Mouse (Mus musculus) testis, adult 2 months (tissue): ENCODE data around the gene Creg2. TPM values are rescaled to one million over a fixed set of nuclear protein-coding genes. Genes with fewer than 3 reads are reported as not detected.

Experiments
- H3K27ac ChIP-seq: fragments of 200-500 bp; 2 replicates; pipeline ENCODE4 v1.5.1; 2012; ENCODE audit warnings: low read depth, low read length; ENCODE audit not compliant: control insufficient read depth, insufficient read depth
- H3K27me3 ChIP-seq: fragments of 200-500 bp; 2 replicates; pipeline ENCODE4 v1.6.1; 2012; ENCODE audit warnings: mild to moderate bottlenecking, low read length, moderate library complexity; ENCODE audit not compliant: control insufficient read depth, insufficient read depth
- H3K36me3 ChIP-seq: fragments of 200-500 bp; 2 replicates; pipeline ENCODE4 v1.6.1; 2012; ENCODE audit warnings: mild to moderate bottlenecking, low read length; ENCODE audit not compliant: control insufficient read depth, insufficient read depth
- H3K4me1 ChIP-seq: fragments of 200-500 bp; 2 replicates; pipeline ENCODE4 v1.6.1; 2012; ENCODE audit warnings: low read length; ENCODE audit not compliant: control insufficient read depth, insufficient read depth
- H3K4me3 ChIP-seq: fragments of 200-500 bp; 2 replicates; pipeline ENCODE4 v1.5.1; 2012; ENCODE audit warnings: low read depth, mild to moderate bottlenecking, low read length, moderate library complexity, mixed read lengths; ENCODE audit not compliant: control insufficient read depth
- CTCF ChIP-seq: fragments of 200-500 bp; IDR thresholded peaks from 2 replicates; pipeline ENCODE4 v1.5.1; 2012; ENCODE audit warnings: low read depth, mild to moderate bottlenecking, inconsistent platforms, low read length, moderate library complexity; ENCODE audit not compliant: control insufficient read depth, insufficient read depth, insufficient replicate concordance
- POLR2A ChIP-seq: fragments of 200-500 bp; IDR thresholded peaks from 2 replicates; pipeline ENCODE4 v1.6.1; 2012; ENCODE audit warnings: low read depth, mild to moderate bottlenecking, inconsistent platforms, low read length, moderate library complexity; ENCODE audit not compliant: control insufficient read depth
- polyA plus RNA-seq: library from polyadenylated mRNA; depleted of rRNA; stranded (reverse); fragments of >200 nt; gene quantifications from 2 replicates; pipeline ENCODE4 v1.2.3, GENCODE M21; 2012

Creg2 gene
- polyA plus RNA-seq, 1 experiment: 0.23 TPM

DNA sequence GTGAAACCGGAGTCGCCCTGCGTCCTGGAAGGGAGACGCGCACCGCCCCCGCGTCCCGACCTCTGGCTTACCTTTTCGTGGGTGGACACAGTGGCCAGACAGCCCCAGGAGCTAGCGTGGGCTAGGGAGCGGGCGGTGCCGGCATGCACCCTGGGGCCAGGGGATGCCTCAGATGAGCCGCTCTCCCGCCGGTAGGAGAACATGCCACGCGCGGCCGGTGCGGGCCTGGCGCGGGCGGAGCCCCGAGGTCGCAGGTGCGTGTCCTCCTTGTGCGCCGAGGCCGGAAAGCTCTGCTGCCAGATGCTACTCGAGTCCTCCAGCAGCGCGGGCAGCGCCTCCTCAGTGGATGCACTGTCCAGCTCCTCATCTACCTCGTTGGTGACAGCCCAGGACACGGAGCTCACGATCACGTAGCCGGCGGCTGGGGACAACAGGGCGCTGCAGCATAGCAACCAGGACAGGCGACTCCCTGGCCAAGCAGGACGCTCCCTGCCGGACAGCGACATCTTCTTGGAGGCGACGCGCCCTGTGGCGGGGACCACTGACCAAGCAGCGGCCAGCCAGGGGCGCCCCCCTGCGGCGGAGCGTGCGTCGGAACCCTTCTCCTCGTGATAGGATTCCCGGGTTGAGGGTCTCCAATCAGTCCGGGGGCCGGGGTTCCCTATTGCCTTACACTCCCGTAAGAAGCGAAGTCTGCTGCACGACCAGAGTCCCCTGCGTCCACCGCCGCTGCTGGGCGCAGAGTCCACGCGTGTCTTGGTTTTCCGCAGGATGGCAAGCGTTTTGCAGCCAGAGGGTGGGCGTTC, 636 bp downstream of the Creg2 start:
- no peaks in the 10 kb centered on the region for H3K27me3 ChIP-seq
- no peaks in the 10 kb centered on the region for H3K36me3 ChIP-seq
- no peak overlapping the region for H3K27ac ChIP-seq
- H3K4me3 ChIP-seq: peak overlapping the region; percentile 52
- peak; percentile 23; the same call in 1 of the 2 replicates for TF ChIP-seq CTCF
- TF ChIP-seq POLR2A: no peak
- H3K4me1 ChIP-seq: peaks cover 4% of the 10 kb centered on the region

DNA sequence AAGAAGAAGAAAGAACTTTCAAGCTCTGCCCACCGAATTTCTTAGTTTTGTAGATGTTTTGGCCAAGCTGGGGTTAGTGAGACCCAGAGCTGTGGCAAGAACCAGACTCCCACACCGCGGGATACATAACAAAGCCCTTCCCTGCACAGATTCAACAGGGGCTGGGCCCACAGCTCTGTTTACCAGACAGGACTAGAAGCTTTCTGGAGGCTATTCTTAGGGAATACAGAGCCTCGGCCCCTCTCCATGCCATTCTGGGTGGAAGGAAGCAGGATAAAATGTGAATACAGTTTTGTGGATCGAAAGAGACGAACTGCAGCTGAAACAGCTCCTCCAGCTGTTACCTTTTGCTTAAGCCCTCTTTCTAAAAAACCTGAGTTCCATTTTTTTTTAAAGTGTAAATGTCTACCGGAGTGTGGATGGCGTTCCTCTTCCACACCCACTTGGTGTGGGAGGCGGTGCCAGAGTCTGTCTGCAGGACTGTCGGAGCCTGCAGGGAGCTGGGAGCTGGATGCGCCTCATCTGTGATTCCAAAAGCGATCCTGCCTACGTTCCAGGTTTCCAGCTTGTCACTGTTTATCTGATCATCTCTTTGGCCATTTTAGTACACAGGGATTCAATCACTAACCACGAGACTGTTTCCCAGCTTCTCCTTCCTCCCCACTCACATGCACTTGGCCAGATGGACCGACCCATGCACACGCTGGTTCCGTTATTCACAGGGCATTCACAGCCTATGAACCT, 1.4 kb downstream of the Creg2 start:
- no peaks in the 10 kb centered on the region for H3K36me3 ChIP-seq
- no peaks in the 10 kb centered on the region for H3K27me3 ChIP-seq
- TF ChIP-seq POLR2A (no peak), CTCF (no peak)
- H3K27ac ChIP-seq: no peak overlapping the region
- peak overlapping the region; percentile 52 for H3K4me3 ChIP-seq
- H3K4me1 ChIP-seq: peaks cover 4% of the 10 kb centered on the region

DNA sequence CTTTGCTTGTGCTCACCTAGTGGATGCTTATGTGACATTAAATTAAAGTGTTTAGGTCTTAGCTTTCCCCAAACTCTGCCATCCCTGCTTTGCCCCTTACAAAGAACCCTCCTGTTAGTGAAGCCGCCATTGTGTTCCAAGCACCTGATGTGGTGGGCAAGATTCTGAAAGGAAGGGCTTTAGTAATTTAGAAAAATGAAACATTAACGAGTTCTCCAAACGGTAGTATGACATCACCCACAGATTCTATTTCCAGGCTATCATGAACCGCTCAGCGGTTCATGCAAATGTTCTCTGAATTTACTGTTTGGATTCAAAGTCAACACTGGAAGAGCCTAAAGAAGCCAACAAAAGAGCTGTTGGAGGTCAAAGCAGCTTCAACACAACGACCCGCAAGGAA, 2.7 kb downstream of the Creg2 start:
- no peaks in the 10 kb centered on the region for H3K36me3 ChIP-seq
- H3K27me3 ChIP-seq: no peaks in the 10 kb centered on the region
- no peak overlapping the region for H3K4me3 ChIP-seq
- TF ChIP-seq CTCF: no peak
- TF ChIP-seq POLR2A: no peak
- peaks cover 4% of the 10 kb centered on the region for H3K4me1 ChIP-seq
- H3K27ac ChIP-seq: no peak overlapping the region

DNA sequence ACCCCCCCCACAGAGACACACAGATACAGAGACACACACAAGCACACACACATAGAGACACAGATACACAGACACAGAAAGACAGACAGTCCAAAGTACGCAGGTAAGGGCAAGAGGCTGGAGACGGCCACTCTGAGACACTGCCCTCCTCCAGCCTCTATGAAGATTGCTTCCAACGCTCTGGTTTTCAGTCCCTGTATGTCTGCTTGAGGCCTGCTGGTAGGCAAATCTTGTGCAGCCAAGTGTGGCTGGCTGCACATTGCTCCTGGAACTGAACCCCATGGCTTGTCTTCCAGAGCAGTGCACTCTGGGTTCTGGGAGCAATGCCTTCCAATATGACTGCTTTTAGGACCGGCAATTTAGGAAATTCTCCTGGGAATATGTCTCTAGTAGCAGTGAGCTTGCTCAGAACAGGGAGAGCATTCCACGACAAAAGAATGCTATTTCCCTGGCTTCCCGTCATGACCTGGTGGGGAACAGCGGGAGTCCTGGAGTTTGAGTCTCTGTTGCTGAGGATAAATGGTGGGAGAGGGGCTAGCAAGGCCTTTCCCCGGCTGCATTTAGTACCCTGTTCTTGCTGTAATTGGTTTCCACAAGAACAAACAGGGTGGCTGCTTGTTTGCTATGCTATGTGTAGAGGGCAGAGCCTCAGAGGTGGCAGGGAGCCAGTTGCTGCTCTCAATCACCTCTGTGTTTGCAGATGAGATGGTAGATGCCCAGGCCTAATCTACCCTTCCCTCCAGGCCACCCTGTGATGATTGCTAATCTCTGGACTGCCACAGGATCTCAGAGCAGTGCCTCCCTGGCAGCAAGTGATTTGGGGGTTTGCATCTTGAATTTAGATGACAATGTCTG, 5.1 kb downstream of the Creg2 start:
- no peaks in the 10 kb centered on the region for H3K36me3 ChIP-seq
- peaks cover 4% of the 10 kb centered on the region for H3K4me1 ChIP-seq
- H3K27ac ChIP-seq: no peak overlapping the region
- H3K27me3 ChIP-seq: no peaks in the 10 kb centered on the region
- TF ChIP-seq CTCF (no peak), POLR2A (no peak)
- no peak overlapping the region for H3K4me3 ChIP-seq

DNA sequence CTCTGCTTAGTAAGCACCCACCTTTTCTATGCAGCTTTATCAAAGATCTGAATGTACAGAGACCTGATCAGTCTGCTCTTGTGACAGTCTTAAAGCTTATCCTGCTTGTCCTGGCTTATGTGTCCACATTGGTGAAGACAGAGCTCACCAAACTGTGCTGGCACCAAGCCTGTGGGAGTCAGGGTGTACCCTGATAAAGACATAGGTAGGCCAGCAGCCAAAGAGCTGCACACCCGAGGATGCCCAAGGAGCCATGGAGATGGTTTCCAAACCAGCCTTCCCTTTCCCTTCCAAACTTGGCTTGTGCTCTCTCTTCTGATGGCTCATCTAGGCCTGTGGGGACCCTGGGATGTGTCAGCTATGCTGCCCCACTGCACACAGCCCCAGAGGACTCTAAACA, 6.9 kb downstream of the Creg2 start:
- no peaks in the 10 kb centered on the region for H3K27me3 ChIP-seq
- H3K36me3 ChIP-seq: no peaks in the 10 kb centered on the region

DNA sequence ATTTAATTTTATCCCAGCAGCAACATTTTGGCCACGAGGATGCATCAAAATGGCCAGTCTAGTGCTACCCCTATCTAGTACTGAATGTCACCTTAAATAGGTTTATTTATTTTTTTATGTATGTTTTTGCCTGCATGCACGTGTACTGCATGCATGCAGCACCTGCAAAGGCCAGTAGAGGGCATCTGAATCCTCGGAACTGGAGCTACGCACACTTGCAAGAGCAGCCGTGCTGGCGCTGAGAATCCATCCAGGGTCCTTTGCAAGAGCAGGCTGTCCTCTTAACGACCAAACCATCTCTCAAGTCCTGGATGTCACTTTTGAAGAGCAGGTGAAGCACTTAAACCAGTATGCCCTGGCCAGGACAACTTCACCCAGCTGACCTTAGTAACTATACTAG, 9.6 kb downstream of the Creg2 start:
- no peak overlapping the region for H3K27ac ChIP-seq
- no peaks in the 10 kb centered on the region for H3K4me1 ChIP-seq
- no peaks in the 10 kb centered on the region for H3K36me3 ChIP-seq
- H3K4me3 ChIP-seq: no peak overlapping the region
- no peak for TF ChIP-seq POLR2A
- TF ChIP-seq CTCF: peak; percentile 20; the same call in 1 of the 2 replicates
- H3K27me3 ChIP-seq: no peaks in the 10 kb centered on the region

More for the DNA sequence above, 6.9 kb downstream of the Creg2 start:
- Histone ChIP-seq H3K4me1 (no peaks in the 10 kb centered on the region), H3K4me3 (no peak overlapping the region), H3K27ac (no peak overlapping the region)
- TF ChIP-seq POLR2A: no peak
- TF ChIP-seq CTCF: no peak
